Mouse (Mus musculus): ENCODE results near the gene Mfap3l. TPM values are rescaled to one million over a fixed set of nuclear protein-coding genes. Genes with fewer than 3 reads are reported as not detected.
A peak's percentile ranks its signal among the peaks of the same experiment; 100 is the strongest.

Mfap3l gene
- polyA plus RNA-seq, 1 experiment from 2014 or later, result 1.3 TPM

DNA sequence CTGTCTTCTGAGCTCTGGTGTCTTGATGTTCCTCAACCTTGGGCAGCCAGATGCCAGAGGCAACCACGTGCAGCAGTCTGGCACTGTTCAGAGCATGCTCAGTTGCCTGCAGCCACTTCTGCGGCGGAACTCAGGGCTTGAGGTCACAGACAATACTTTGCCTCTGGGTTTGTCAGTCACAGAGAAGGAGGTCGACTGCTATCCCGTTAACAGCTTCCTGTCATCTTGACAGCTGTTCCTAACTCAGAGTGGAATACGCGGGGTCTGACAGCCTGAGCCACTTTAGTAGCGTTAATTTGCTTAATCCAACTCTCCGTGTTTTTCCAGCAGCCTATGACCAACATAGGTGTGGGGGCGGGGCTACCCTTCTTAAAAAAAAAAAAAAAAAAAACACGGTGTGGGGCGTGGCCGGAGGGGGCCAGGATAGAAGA, 1.1 kb upstream of the Mfap3l start:
- Histone ChIP-seq H3K4me2 (replicated peaks) (peak overlapping the region; percentile 94), H3K27me3 (0 out of 2 replicates have a peak, but pooled peaks cover 6% of the 10 kb centered on the region), H3K4me3 (peak overlapping the region; percentile 70), H3K27ac (replicated peaks) (peak overlapping the region; percentile 52; the same call in 1 of the 2 replicates), H3K9ac (replicated peaks) (no peak overlapping the region), H3K36me3 (no peaks in the 10 kb centered on the region), H3K9me3 (no peaks in the 10 kb centered on the region), H3K4me1 (peaks cover 14% of the 10 kb centered on the region)
- peak; percentile 20 for ATAC-seq (replicated peaks)
- WGBS, result 0% methylated on average over 13 of the region's 13 CpGs

GRCm38 (mm10) chr8:60632933-60633655, 467 bp downstream of the Mfap3l start:
- no peak; the same call in 1 of the 2 replicates for ATAC-seq (replicated peaks)

DNA sequence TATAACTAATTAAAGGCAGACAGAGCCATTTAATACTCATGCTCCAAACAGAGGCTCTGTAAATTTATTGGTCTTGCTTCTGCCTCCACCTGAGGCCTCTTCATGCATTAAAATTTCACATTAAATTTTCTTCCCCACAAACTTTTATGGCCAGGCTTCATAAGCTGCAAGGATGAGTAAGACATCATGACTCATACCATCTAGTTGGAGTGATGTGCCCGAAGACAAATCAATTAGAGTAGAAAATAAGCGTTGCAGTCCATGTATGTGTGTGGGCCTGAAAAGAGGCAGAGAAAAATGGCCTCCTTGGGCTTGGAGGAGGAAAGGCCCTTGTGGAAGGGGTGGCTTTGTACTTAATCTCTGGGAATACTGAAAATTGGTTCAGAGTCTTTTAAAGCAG, 2.3 kb downstream of the Mfap3l start:
- no peak for ATAC-seq (replicated peaks)
- H3K9me3 ChIP-seq, result no peaks in the 10 kb centered on the region
- no peak overlapping the region for H3K4me3 ChIP-seq
- 0 out of 2 replicates have a peak, but pooled peaks cover 6% of the 10 kb centered on the region for H3K27me3 ChIP-seq
- no peak overlapping the region for H3K27ac ChIP-seq (replicated peaks)
- peaks cover 14% of the 10 kb centered on the region for H3K4me1 ChIP-seq
- H3K9ac ChIP-seq (replicated peaks), result no peak overlapping the region
- WGBS, result 86% methylated on average over 2 of the region's 2 CpGs
- no peaks in the 10 kb centered on the region for H3K36me3 ChIP-seq
- no peak overlapping the region for H3K4me2 ChIP-seq (replicated peaks)

More at GRCm38 (mm10) chr8:60632933-60633655, 467 bp downstream of the Mfap3l start:
- under 1% methylated on average over 56 of the region's 56 CpGs for WGBS
- Histone ChIP-seq H3K36me3 (no peaks in the 10 kb centered on the region), H3K9ac (replicated peaks) (peak overlapping the region; percentile 63), H3K4me3 (peak overlapping the region; percentile 70), H3K4me2 (replicated peaks) (peak overlapping the region; percentile 94), H3K27ac (replicated peaks) (peak overlapping the region; percentile 72; the same call in 1 of the 2 replicates), H3K4me1 (peaks cover 14% of the 10 kb centered on the region), H3K9me3 (no peaks in the 10 kb centered on the region), H3K27me3 (0 out of 2 replicates have a peak, but pooled peaks cover 6% of the 10 kb centered on the region)

DNA sequence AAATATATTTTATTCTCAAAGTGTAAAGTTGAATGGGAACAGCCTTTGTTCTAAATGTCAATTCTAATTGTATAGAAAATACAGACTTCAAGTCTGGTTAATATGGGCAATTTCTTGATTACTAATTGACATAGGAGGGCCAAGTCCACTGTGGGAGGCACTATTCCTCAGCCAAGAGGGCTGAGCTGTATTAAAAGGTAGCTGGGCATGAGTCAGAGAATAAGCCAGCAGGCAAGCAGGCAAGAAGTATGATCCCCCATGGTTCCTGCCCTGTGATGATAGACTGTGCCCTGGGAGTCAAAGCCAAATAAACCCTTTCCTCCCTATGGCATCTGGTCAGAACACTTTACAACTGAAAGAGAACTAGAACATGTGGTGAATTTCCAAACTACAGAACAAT, 3.2 kb downstream of the Mfap3l start:
- H3K36me3 ChIP-seq, result no peaks in the 10 kb centered on the region
- H3K27ac ChIP-seq (replicated peaks), result no peak overlapping the region
- no peak overlapping the region for H3K4me2 ChIP-seq (replicated peaks)
- no peak overlapping the region for H3K4me3 ChIP-seq
- H3K9me3 ChIP-seq, result no peaks in the 10 kb centered on the region
- no peak for ATAC-seq (replicated peaks)
- peaks cover 14% of the 10 kb centered on the region for H3K4me1 ChIP-seq
- no peaks in the 10 kb centered on the region for H3K27me3 ChIP-seq
- H3K9ac ChIP-seq (replicated peaks), result no peak overlapping the region

DNA sequence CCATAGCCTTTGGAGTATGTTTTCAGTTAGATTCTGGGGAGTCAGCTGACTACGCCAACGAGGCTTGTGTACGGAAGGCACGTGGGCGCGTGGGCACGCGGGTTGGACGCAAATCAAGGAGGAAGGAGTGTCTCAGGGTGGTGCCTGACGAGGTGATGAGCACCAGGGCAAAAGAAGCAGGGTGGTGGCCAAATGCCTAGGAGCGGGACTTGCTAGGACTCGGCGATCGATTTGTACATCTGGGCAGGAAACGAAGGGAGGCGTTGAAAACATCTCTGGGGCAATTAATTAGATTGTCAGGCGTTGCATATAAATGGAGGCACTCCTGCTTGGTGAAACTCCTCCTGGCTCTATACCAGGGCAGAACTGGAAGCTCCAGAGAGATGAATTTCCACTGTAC, 7.4 kb downstream of the Mfap3l start:
- Histone ChIP-seq H3K4me1 (no peaks in the 10 kb centered on the region), H3K36me3 (no peaks in the 10 kb centered on the region), H3K27ac (replicated peaks) (no peak overlapping the region), H3K4me3 (no peak overlapping the region), H3K9me3 (no peaks in the 10 kb centered on the region), H3K4me2 (replicated peaks) (no peak overlapping the region), H3K9ac (replicated peaks) (no peak overlapping the region), H3K27me3 (no peaks in the 10 kb centered on the region)
- 82% methylated on average over 17 of the region's 17 CpGs for WGBS
- ATAC-seq (replicated peaks), result no peak

DNA sequence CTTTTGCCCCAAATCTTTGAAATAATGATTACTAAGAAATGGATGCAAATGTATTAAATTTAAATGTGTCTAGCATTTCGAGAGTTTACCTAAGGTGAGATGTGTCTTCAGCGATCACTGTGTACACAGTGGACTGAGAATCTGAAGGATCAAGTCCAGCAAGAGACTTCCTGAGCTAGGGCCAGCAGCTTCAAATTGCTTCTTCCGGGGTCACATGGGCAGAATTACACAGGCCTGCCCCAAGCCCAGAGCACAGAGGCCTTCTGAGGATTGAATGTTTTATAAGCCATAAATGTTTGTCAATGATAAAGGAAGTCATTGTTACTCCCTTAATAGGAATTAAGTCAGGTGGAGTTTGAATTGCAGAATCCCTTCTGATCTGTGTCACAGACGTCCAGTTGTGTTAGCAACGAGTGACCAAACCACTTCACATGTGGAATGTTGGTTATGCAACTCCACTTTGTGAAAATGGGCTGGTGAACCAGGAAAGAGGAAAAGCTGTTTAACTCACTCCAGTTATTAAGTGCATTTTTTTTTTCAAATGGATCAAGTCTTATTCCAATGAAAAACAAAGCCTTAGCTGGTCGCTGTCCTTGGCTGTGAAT, 10.9 kb downstream of the Mfap3l start:
- ATAC-seq (replicated peaks), result no peak
- Histone ChIP-seq H3K9me3 (no peaks in the 10 kb centered on the region), H3K36me3 (no peaks in the 10 kb centered on the region), H3K27ac (replicated peaks) (no peak overlapping the region), H3K27me3 (no peaks in the 10 kb centered on the region), H3K9ac (replicated peaks) (no peak overlapping the region), H3K4me3 (no peak overlapping the region), H3K4me1 (no peaks in the 10 kb centered on the region), H3K4me2 (replicated peaks) (no peak overlapping the region)
- 80% methylated on average over 6 of the region's 6 CpGs for WGBS

DNA sequence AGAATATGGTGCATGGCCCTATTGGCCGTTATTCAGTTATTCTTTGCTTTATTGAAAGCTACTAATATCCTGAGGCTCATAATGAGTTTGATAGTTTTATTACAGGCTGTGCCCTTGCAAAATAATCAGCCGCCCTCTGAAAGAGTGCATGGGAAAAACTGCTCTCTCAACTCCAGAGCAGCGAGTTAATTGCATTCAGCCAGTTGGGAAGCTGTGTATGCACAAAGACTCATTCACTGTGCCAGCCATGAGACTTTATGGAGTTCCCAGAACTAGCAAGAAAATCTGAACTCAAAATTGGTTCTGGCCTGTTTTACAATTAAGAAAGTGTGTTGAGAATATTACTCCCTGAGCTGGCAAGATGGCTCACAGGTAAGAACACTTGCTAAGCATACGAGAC, 12.5 kb downstream of the Mfap3l start:
- 30% methylated on average over 4 of the region's 4 CpGs for WGBS
- Histone ChIP-seq H3K4me2 (replicated peaks) (no peak overlapping the region), H3K27ac (replicated peaks) (no peak overlapping the region)

DNA sequence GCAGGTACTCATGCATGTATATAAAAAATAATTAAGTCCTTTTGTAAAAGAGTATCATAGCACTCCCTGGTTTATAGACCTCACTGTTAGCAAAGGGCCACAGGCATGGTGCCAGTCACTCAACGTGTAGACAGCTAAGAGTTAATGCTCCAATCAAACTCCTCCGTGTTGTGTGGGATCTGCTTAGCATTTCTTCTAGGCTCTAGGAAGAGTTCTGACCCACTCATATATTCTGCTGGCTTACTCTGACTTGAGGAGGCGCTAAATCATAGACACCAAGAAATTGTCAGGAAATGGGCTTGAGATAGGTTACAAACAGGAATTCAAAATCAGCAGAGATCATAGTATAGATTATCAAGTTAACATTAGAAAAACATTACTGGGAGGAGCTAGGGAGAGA, 13.3 kb downstream of the Mfap3l start:
- Histone ChIP-seq H3K4me1 (no peaks in the 10 kb centered on the region), H3K27me3 (no peaks in the 10 kb centered on the region), H3K9me3 (no peaks in the 10 kb centered on the region), H3K36me3 (no peaks in the 10 kb centered on the region), H3K4me2 (replicated peaks) (no peak overlapping the region), H3K4me3 (no peak overlapping the region), H3K27ac (replicated peaks) (no peak overlapping the region), H3K9ac (replicated peaks) (no peak overlapping the region)
- 79% methylated on average over 3 of the region's 3 CpGs for WGBS
- no peak for ATAC-seq (replicated peaks)

More for the DNA sequence above, 12.5 kb downstream of the Mfap3l start:
- no peaks in the 10 kb centered on the region for H3K36me3 ChIP-seq
- H3K9me3 ChIP-seq, result no peaks in the 10 kb centered on the region
- no peaks in the 10 kb centered on the region for H3K4me1 ChIP-seq
- no peaks in the 10 kb centered on the region for H3K27me3 ChIP-seq
- H3K9ac ChIP-seq (replicated peaks), result no peak overlapping the region
- ATAC-seq (replicated peaks), result no peak
- no peak overlapping the region for H3K4me3 ChIP-seq

- no peaks in the 10 kb centered on the region for H3K9me3 ChIP-seq
- H3K36me3 ChIP-seq, result no peaks in the 10 kb centered on the region
- H3K27me3 ChIP-seq, result no peaks in the 10 kb centered on the region
- no peak overlapping the region for H3K27ac ChIP-seq (replicated peaks)
- no peak overlapping the region for H3K4me3 ChIP-seq
- no peak overlapping the region for H3K4me2 ChIP-seq (replicated peaks)
- no peak for ATAC-seq (replicated peaks)
- H3K9ac ChIP-seq (replicated peaks), result no peak overlapping the region
- H3K4me1 ChIP-seq, result no peaks in the 10 kb centered on the region
- 89% methylated on average over 3 of the region's 3 CpGs for WGBS
Observed at GRCm38 (mm10) chr8:60647291-60647690, 14.7 kb downstream of the Mfap3l start.

- 79% methylated on average over 1 of the region's 1 CpGs for WGBS
Observed at GRCm38 (mm10) chr8:60649081-60649480, 16.5 kb downstream of the Mfap3l start.

GRCm38 (mm10) chr8:60650119-60650518, 17.5 kb downstream of the Mfap3l start:
- WGBS, result 79% methylated on average over 4 of the region's 4 CpGs
- ATAC-seq (replicated peaks), result no peak
- H3K36me3 ChIP-seq, result no peaks in the 10 kb centered on the region
- no peak overlapping the region for H3K9ac ChIP-seq (replicated peaks)
- no peak overlapping the region for H3K27ac ChIP-seq (replicated peaks)
- no peak overlapping the region for H3K4me3 ChIP-seq
- H3K4me1 ChIP-seq, result no peaks in the 10 kb centered on the region
- H3K4me2 ChIP-seq (replicated peaks), result no peak overlapping the region
- H3K9me3 ChIP-seq, result no peaks in the 10 kb centered on the region
- H3K27me3 ChIP-seq, result no peaks in the 10 kb centered on the region

More at GRCm38 (mm10) chr8:60649081-60649480, 16.5 kb downstream of the Mfap3l start:
- no peak overlapping the region for H3K9ac ChIP-seq (replicated peaks)
- no peaks in the 10 kb centered on the region for H3K36me3 ChIP-seq
- H3K4me3 ChIP-seq, result no peak overlapping the region
- no peaks in the 10 kb centered on the region for H3K4me1 ChIP-seq
- ATAC-seq (replicated peaks), result no peak
- no peaks in the 10 kb centered on the region for H3K27me3 ChIP-seq
- H3K4me2 ChIP-seq (replicated peaks), result no peak overlapping the region
- no peaks in the 10 kb centered on the region for H3K9me3 ChIP-seq
- H3K27ac ChIP-seq (replicated peaks), result no peak overlapping the region

DNA sequence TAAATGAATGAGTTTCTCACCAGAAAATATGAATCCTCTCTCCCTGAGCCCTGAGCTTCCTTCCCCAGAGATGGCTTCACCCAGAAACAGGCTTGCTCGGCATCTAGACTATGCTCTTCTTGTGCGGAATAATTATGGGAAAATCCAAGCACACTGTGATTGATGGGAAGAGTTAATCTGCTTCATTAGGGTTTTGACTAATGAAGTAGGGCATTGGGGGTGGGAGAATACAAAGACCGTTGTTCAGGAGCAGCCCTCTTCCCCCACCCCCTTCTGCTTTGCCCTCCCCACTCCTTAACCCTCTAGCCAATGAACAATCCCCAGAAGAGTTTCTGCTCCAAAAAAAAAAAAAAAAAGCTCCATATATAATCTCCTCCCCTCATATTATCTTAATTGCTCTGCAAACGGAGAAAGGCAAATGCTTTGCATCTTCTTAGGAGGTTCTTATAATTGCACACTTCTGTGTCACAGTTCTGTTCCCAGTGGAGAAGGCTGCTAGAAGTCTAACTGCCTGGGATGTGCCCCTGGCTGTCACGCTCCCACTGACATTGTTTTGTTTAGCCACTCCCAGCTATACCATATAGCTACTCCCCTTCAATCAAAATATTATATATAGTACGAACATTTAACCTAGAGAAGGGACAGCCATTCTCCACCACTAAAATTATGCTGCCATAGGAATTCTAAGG, 24.9 kb downstream of the Mfap3l start:
- H3K4me2 ChIP-seq (replicated peaks), result no peak overlapping the region
- no peak overlapping the region for H3K4me3 ChIP-seq
- no peaks in the 10 kb centered on the region for H3K27me3 ChIP-seq
- WGBS, result 22% methylated on average over 6 of the region's 6 CpGs
- H3K9ac ChIP-seq (replicated peaks), result no peak overlapping the region
- H3K4me1 ChIP-seq, result peaks cover 4% of the 10 kb centered on the region; the same call in 1 of the 2 replicates
- no peaks in the 10 kb centered on the region for H3K9me3 ChIP-seq
- peak overlapping the region; percentile 59 for H3K27ac ChIP-seq (replicated peaks)
- ATAC-seq (replicated peaks), result peak; percentile 79
- no peaks in the 10 kb centered on the region for H3K36me3 ChIP-seq
